Mouse (Mus musculus): ENCODE data around the gene Acp6. TPM values are rescaled to one million over a fixed set of nuclear protein-coding genes. Genes with fewer than 3 reads are reported as not detected.

Gene Acp6
- total and polyA plus RNA-seq, 3 experiments, result 10.8 to 12.5 (median 12.1) TPM

DNA sequence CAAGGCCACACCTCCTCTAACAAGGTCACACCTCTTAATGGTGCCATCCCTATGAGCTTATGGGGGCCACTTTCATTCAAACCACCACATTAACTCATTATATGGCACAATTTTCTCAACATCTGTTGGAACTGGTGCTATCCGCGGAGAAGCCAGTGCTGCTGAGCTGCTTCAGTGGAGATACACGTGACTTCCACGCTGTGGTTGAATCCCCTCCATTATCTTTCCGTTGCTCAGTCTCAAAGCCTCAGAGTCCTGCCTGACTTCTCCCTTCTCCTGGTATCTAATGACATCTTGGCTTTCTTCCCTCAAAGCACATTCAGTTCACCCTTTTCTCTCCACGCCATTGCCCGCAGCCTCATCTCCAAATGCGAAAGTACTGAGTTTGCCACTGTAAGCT is 38.0 kb downstream of the Acp6 start:
- Histone ChIP-seq H3K4me3 (replicated peaks in 1 of 3; ENCODE audit: low read depth in 2 of 3, low read length in 2 of 3, poor library complexity in 1 of 3) (peak overlapping the region in 1 of 3 experiments; percentile 3), H3K4me1 (ENCODE audit: control insufficient read depth in 1 of 2, insufficient read depth in 2 of 2) (peaks cover 3 to 37% of the 10 kb centered on the region in 2 experiments; a peak in 2 of 4 replicates), H3K9ac (ENCODE audit: insufficient read depth, low read depth) (no peak overlapping the region), H3K27me3 (replicated peaks) (no peaks in the 10 kb centered on the region), H3K4me2 (ENCODE audit: insufficient read depth, low read depth, poor library complexity, severe bottlenecking) (peak overlapping the region; percentile 33; the same call in 1 of the 2 replicates), H3K36me3 (replicated peaks in 1 of 2; ENCODE audit: control insufficient read depth in 1 of 2, insufficient read depth in 1 of 2, low read length in 1 of 2) (no peaks in the 10 kb centered on the region), H3K27ac (ENCODE audit: insufficient read depth, low read depth) (no peak overlapping the region), H3K79me2 (replicated peaks; ENCODE audit: control insufficient read depth, extremely low read depth, insufficient read depth, poor library complexity, severe bottlenecking) (no peaks in the 10 kb centered on the region), H3K9me3 (replicated peaks; ENCODE audit: low read length) (peaks cover 3% of the 10 kb centered on the region)
- in situ Hi-C loops (cut with MboI; ENCODE audit: low pct_ligation_motif_present, low pct_unique_long_range_greater_than_20kb, low sequenced_read_pairs) (no loop called here), dilution Hi-C loops (cut with MboI; ENCODE audit: extremely low pct_ligation_motif_present, extremely low pct_unique_long_range_greater_than_20kb, low sequenced_read_pairs) (no loop called here)
- DNase-seq (ENCODE audit: extremely low read depth), result no peak
- TF ChIP-seq BHLHE40 (IDR thresholded peaks at IDR 0.05; ENCODE audit: low read depth, low read length) (peak; percentile 56), ETS1 (conservative IDR thresholded peaks at IDR 0.05; ENCODE audit: low read depth, low read length) (no peak)

DNA sequence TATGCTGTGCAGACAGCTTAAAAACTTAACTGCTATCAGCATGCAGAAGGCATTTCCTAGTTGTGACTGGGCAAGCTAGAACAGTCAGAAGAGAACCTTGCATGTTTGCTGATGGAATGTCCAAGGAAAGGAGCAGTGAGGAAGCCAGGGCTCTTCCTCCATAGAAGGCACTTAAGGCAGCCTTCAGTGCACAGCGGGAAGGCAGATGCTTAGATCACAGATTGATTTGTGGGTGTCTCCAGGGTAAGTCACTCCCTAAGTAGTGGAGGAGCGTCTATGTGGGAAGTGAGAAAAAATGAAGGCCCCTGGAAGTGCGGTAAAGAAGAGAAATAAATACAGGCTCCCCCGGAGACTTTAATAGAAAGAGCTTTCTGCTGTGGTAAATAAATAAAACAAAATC is 40.7 kb downstream of the Acp6 start:
- H3K9me3 ChIP-seq (replicated peaks; ENCODE audit: low read length), result peaks cover 3% of the 10 kb centered on the region
- no peak for DNase-seq (ENCODE audit: extremely low read depth)
- H3K36me3 ChIP-seq (replicated peaks in 1 of 2; ENCODE audit: control insufficient read depth in 1 of 2, insufficient read depth in 1 of 2, low read length in 1 of 2), result no peaks in the 10 kb centered on the region
- no peak overlapping the region for H3K4me2 ChIP-seq (ENCODE audit: insufficient read depth, low read depth, poor library complexity, severe bottlenecking)
- in situ Hi-C loops (cut with MboI; ENCODE audit: low pct_ligation_motif_present, low pct_unique_long_range_greater_than_20kb, low sequenced_read_pairs) (no loop called here), dilution Hi-C loops (cut with MboI; ENCODE audit: extremely low pct_ligation_motif_present, extremely low pct_unique_long_range_greater_than_20kb, low sequenced_read_pairs) (no loop called here)
- no peak overlapping the region for H3K4me3 ChIP-seq (replicated peaks in 1 of 3; ENCODE audit: low read depth in 2 of 3, low read length in 2 of 3, poor library complexity in 1 of 3)
- H3K79me2 ChIP-seq (replicated peaks; ENCODE audit: control insufficient read depth, extremely low read depth, insufficient read depth, poor library complexity, severe bottlenecking), result no peaks in the 10 kb centered on the region
- no peak overlapping the region for H3K9ac ChIP-seq (ENCODE audit: insufficient read depth, low read depth)
- TF ChIP-seq RAD21 (IDR thresholded peaks at IDR 0.05; ENCODE audit: low read depth, low read length) (no peak), MAFK (IDR thresholded peaks at IDR 0.05; ENCODE audit: insufficient replicate concordance, low read length) (no peak)
- H3K4me1 ChIP-seq (ENCODE audit: control insufficient read depth in 1 of 2, insufficient read depth in 2 of 2), result peaks cover 6 to 63% of the 10 kb centered on the region in 2 experiments; a peak in 3 of 4 replicates
- H3K27me3 ChIP-seq (replicated peaks), result no peaks in the 10 kb centered on the region
- H3K27ac ChIP-seq (ENCODE audit: insufficient read depth, low read depth), result no peak overlapping the region

DNA sequence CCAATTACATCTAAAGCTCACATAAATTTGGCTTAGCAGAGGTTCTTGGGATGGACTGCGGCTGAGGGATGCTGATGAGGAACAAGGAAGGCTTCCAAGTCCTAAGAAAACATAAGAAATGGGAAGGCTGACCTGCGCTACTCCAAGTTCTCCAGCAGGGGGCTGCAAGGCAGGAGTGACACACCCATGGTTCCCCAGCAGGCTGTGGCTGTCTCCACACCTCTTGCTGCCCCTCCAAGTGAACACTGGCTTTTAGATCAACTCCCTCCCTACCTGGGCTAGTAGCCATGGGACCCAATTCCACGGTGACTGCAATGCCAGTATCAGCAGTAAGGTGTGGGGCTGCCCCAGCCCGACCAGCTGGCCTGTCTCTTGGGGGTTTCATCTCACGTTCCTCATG is 43.4 kb downstream of the Acp6 start:
- Histone ChIP-seq H3K36me3 (replicated peaks in 1 of 2; ENCODE audit: control insufficient read depth in 1 of 2, insufficient read depth in 1 of 2, low read length in 1 of 2) (peaks cover 13 to 23% of the 10 kb centered on the region in 2 experiments), H3K27me3 (replicated peaks) (no peaks in the 10 kb centered on the region), H3K27ac (ENCODE audit: insufficient read depth, low read depth) (no peak overlapping the region), H3K4me3 (replicated peaks in 1 of 3; ENCODE audit: low read depth in 2 of 3, low read length in 2 of 3, poor library complexity in 1 of 3) (no peak overlapping the region), H3K9ac (ENCODE audit: insufficient read depth, low read depth) (no peak overlapping the region), H3K9me3 (replicated peaks; ENCODE audit: low read length) (no peaks in the 10 kb centered on the region), H3K4me2 (ENCODE audit: insufficient read depth, low read depth, poor library complexity, severe bottlenecking) (no peak overlapping the region), H3K4me1 (ENCODE audit: control insufficient read depth in 1 of 2, insufficient read depth in 2 of 2) (peaks cover 4 to 80% of the 10 kb centered on the region in 2 experiments; a peak in 3 of 4 replicates), H3K79me2 (replicated peaks; ENCODE audit: control insufficient read depth, extremely low read depth, insufficient read depth, poor library complexity, severe bottlenecking) (no peaks in the 10 kb centered on the region)
- dilution Hi-C loops (cut with MboI; ENCODE audit: extremely low pct_ligation_motif_present, extremely low pct_unique_long_range_greater_than_20kb, low sequenced_read_pairs) (no loop called here), in situ Hi-C loops (cut with MboI; ENCODE audit: low pct_ligation_motif_present, low pct_unique_long_range_greater_than_20kb, low sequenced_read_pairs) (loop anchor here (5.0 kb wide), 1 partner anchor 130 kb away; no protein-coding TSS in a partner anchor)
- DNase-seq (ENCODE audit: extremely low read depth), result peak; percentile 51
- TF ChIP-seq RAD21 (IDR thresholded peaks at IDR 0.05; ENCODE audit: low read depth, low read length), result peak; percentile 55
- TF ChIP-seq BHLHE40 (IDR thresholded peaks at IDR 0.05; ENCODE audit: low read depth, low read length), result peak; percentile 76
- TF ChIP-seq CHD1 (IDR thresholded peaks at IDR 0.05; ENCODE audit: low read depth, low read length), result no peak
- TF ChIP-seq USF1 (IDR thresholded peaks at IDR 0.05; ENCODE audit: low read depth, low read length), result no peak
- TF ChIP-seq SIN3A (IDR thresholded peaks at IDR 0.05; ENCODE audit: low read length), result no peak
- TF ChIP-seq ZNF384 (IDR thresholded peaks at IDR 0.05; ENCODE audit: low read depth, low read length), result no peak
- no peak for TF ChIP-seq USF2 (conservative IDR thresholded peaks at IDR 0.05; ENCODE audit: low read depth, low read length)
- peak; percentile 84 for TF ChIP-seq SMC3 (IDR thresholded peaks at IDR 0.05; ENCODE audit: low read depth, low read length)
- TF ChIP-seq IRF4 (IDR thresholded peaks at IDR 0.05; ENCODE audit: low read depth, low read length), result 0 out of 2 replicates have a peak, but pooled peaks have one; percentile 29
- no peak for TF ChIP-seq MXI1 (IDR thresholded peaks at IDR 0.05; ENCODE audit: low read depth, low read length)
- TF ChIP-seq POLR2AphosphoS2 (IDR thresholded peaks at IDR 0.05; ENCODE audit: low read depth, low read length), result no peak
- peak; percentile 77 to 83 for TF ChIP-seq CTCF (conservative IDR thresholded peaks at IDR 0.05 in 1 of 2, IDR thresholded peaks at IDR 0.05 in 1 of 2; ENCODE audit: low read depth in 2 of 2, low read length in 2 of 2)
- TF ChIP-seq RCOR1 (conservative IDR thresholded peaks at IDR 0.05; ENCODE audit: low read depth, low read length), result no peak
- no peak for TF ChIP-seq ELF1 (IDR thresholded peaks at IDR 0.05; ENCODE audit: low read depth, low read length)
- TF ChIP-seq KAT2A (IDR thresholded peaks at IDR 0.05; ENCODE audit: insufficient replicate concordance, low read length), result no peak
- TF ChIP-seq ZKSCAN1 (IDR thresholded peaks at IDR 0.05; ENCODE audit: borderline replicate concordance, low read depth, low read length), result no peak
- peak; percentile 48 for TF ChIP-seq ETS1 (conservative IDR thresholded peaks at IDR 0.05; ENCODE audit: low read depth, low read length)
- TF ChIP-seq TBP (conservative IDR thresholded peaks at IDR 0.05; ENCODE audit: low read depth, low read length), result no peak
- TF ChIP-seq E2F4 (IDR thresholded peaks at IDR 0.05; ENCODE audit: insufficient replicate concordance, low read depth, low read length), result no peak
- 0 out of 2 replicates have a peak, but pooled peaks have one; percentile 19 for TF ChIP-seq NELFE (IDR thresholded peaks at IDR 0.05; ENCODE audit: low read depth, low read length)
- no peak for TF ChIP-seq MYC (IDR thresholded peaks at IDR 0.05; ENCODE audit: low read depth, low read length)
- TF ChIP-seq EP300 (IDR thresholded peaks at IDR 0.05; ENCODE audit: low read length), result no peak
- no peak for TF ChIP-seq MAFK (IDR thresholded peaks at IDR 0.05; ENCODE audit: insufficient replicate concordance, low read length)
- no peak for TF ChIP-seq MAX (IDR thresholded peaks at IDR 0.05; ENCODE audit: low read length)
- TF ChIP-seq JUND (conservative IDR thresholded peaks at IDR 0.05; ENCODE audit: low read depth, low read length), result no peak
